Mouse (Mus musculus) brain, adult 10 weeks (tissue): ENCODE results near the gene Ddx42. TPM values are rescaled to one million over a fixed set of nuclear protein-coding genes. Genes with fewer than 3 reads are reported as not detected.

Source experiments
- polyA plus RNA-seq: library from polyadenylated mRNA; stranded (reverse); fragments of 350-450 nt; fragmentation: Illumina TruSeq; extraction: RNeasy Lipid Tissue Mini Kit (QIAGEN cat#74804); gene quantifications from one replicate; pipeline ENCODE4 v1.2.3, GENCODE M21; 2015; ENCODE audit warnings: low read depth, low replicate concordance

Ddx42 gene
- polyA plus RNA-seq, result 46.6 TPM

DNA sequence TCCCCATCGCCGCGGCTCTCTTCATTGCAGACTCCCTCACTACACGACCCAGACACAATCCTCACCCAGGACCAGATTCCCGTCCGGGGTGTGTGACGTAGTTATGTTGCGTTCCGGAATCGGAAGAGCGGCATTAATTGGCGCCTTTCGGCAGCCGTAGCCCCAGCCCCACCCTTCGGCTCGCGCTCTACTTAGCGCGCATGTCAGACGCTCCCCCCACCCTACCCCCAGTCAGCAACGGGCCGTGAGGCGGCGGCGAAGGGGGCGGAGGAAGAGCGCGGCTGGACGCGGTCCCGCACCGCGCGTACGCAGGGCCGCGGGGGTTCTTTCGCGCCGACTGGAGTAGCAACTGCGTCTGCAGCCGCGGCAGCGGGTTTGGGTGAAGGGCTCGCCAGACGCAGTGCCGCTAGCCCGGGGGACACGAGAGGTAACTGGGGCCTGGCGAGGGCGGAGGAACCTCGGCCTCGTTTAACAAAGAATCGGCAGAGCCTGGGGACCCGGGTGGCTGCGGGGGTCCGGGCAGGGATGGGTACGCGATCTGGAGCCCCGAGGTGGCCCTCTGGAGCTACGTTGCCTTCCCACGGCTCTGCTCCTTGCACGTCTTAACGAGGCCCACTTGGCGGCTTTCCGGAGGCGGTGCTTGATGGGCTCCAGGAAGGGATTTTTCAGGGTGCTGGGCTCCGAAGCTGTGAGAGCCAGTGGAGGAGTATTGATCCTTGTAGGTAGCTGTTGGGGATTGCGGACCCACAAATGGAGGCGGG, at the start of gene Ddx42:
Gene Ddx42, plus strand, starts transcription at position 197 of the 761 bp plus-strand sequence.

DNA sequence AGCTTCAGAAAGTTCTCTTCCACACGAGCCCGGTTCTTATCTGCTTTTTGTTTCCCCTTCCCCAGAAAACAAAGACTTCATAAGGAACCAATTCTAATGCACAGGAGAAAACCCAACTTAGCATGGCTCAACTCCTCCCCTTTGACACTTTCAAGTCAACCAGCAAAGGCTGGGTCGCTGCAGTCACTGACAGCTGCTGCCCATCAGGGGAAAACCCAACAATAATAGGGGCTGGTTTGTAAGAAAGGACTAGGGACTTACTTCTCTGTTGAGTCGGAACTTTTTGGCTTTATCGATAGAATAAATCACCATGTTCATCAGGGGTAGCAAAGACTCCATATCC, 14.6 kb upstream of the Ddx42 start, which contains the start of gene Strada:
Gene Strada, minus strand, starts transcription at position 46 of the 343 bp plus-strand sequence.

DNA sequence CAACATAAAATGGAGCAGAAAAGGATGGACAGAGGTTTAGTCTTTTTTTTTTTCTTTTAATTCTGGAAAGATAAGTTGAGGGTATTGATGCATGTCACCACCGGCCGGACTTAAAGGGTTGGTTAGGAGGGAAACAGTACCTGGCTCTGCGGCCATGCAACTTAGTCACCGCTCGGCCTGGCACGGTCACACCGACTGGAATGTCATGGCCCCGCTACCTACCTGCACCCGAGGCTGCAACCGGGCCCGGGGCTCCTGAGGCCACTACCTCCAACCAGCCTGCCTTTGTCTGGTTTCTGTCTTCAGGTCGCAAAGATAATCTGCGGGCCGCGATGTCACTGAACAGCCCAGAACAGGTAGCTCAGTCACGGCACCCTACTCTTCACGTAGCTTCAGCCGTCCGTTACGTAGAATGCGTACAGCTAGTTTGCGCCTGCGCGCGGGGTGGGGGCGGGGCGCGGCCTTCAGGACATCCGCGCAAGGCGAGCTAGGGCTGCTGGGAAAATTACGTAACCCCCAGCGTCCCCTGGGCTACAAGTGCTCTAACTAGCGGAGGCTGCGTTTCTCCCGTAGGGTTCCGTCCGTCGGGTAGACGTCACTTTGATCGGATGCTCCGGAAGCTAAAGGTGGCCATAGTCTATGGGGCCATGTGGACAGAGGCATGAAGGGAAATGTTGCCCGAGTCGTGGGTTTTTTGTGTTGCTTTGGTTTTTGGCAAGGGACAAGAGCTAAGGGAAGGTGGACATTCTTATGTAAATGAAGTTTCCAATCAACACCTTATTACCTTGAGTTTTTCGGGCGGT, 598 bp upstream of the Ddx42 start, which contains the start of gene Ccdc47:
Gene Ccdc47, minus strand, starts transcription at position 418 of the 803 bp plus-strand sequence.

DNA sequence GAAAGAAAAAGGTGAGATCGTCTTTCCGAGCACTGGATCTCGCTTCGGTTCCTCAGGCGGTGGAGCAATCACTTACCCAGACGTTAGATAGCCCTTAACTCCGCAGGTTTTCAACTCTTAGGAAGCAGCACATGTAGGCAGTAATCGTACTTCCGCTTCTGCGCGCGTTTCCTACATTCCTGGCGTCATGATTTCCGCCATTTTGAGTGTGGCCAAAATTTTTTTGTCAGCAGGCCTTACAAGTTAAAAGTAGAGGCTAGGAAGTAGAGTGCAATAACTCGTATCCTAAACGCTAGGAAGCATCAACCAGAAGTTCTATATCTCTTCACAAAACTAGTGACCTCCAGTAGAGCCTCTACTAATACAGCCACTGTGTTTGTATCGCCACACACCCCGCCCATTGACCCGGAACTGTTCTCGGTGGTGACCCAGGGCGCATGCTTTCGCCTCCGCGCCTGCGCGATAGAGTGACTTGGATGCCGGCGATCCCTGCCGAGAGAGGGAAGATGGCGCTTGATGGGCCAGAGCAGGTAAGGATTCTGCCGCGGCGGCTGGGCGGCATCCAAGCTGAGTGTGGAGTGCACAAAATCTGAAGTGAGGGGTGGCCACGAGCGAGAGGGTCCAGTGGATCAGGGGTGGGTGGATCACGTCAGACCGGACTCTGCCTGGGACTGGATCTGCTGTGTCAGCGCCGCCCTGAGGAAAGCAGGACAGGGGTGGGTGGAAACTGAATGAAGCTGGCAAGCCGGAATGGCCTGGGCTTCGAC, 39.1 kb downstream of the Ddx42 start, which contains the start of the genes Ftsj3 and Psmc5:
Gene Ftsj3, minus strand, starts transcription at position 395 of the 767 bp plus-strand sequence.
Gene Psmc5, plus strand, starts transcription at position 470 of the 767 bp plus-strand sequence.

DNA sequence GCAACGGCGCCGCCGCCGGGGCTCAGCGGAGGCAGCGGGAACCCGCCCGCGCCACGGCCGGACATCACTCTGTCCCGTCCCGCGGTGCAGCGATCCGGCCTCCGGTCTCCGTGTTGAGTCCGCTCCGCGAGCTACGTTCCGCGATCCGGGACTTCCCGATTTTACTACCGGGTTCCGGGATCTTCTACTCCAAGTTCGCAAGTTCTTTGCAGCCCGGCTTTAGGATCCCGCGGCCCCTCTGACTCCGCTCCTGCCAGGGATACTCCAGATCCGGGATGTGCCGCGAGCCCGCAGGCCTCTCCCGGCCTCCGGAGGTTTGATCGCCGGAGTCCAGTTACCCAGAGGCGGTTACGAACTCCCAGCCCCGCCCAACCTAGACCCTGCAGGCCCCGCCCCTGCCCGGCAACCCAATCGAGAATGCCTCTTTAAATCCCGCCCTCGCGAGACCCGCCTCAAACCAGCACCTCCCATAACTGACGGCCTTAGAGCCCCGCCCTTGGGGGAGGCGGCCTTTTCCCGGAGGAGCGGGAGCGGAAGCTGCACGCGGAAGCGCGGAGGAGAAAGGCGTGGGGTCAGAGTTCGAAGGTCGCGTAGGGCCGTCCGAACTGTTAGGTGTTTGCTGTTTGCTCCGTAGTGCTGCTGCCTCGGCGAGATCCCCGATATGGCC, 56.1 kb downstream of the Ddx42 start, which contains the start of gene Smarcd2:
Gene Smarcd2, minus strand, starts transcription at position 329 of the 667 bp plus-strand sequence.

DNA sequence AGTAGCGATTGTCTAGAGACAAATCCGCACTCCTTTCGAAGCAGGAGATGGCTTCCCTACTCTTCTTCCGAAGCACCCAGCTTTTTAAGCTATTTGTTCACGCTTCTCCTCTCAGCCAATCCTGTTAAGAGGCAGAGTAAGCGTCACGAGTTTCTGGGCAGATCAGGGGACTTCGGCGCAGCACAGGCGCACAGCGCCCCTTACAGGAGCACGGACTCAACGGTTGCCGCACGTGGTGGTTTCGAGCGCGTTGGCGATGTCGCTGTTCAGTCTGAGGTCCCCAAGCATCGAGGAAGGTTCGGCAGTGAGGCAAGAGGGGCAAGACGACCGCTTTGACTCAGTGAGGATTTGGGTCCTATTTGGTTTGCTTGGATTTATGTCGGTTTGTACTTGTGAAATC, 59.7 kb downstream of the Ddx42 start, which contains the start of gene Tcam1:
Gene Tcam1, plus strand, starts transcription at position 219 of the 400 bp plus-strand sequence.

Other genes starting within 250 kb of the Ddx42 start
- 11.6 TPM for gene Ace, start 249.0 kb upstream of the Ddx42 start, polyA plus RNA-seq
- not detected for gene Ace3, start 222.3 kb upstream of the Ddx42 start, polyA plus RNA-seq
- 1.1 TPM for gene Kcnh6, start 208.8 kb upstream of the Ddx42 start, polyA plus RNA-seq
- gene Dcaf7, start 180.1 kb upstream of the Ddx42 start, polyA plus RNA-seq, result 80.7 TPM
- gene Taco1, start 150.9 kb upstream of the Ddx42 start, polyA plus RNA-seq, result 20.1 TPM
- gene Map3k3, start 132.3 kb upstream of the Ddx42 start, polyA plus RNA-seq, result 21.4 TPM
- not detected for gene Gm10840, start 56.1 kb upstream of the Ddx42 start, polyA plus RNA-seq
- 78.9 TPM for gene Limd2, start 56.1 kb upstream of the Ddx42 start, polyA plus RNA-seq
- gene Strada, start 14.8 kb upstream of the Ddx42 start, polyA plus RNA-seq, result 23.9 TPM
- gene Ccdc47, start 582 bp upstream of the Ddx42 start, polyA plus RNA-seq, result 100 TPM
- gene Ftsj3, start 39.2 kb downstream of the Ddx42 start, polyA plus RNA-seq, result 22.7 TPM
- gene Psmc5, start 39.2 kb downstream of the Ddx42 start, polyA plus RNA-seq, result 331 TPM
- 13.9 TPM for gene Smarcd2, start 56.0 kb downstream of the Ddx42 start, polyA plus RNA-seq
- gene Tcam1, start 59.7 kb downstream of the Ddx42 start, polyA plus RNA-seq, result not detected
- not detected for gene Gh, start 84.9 kb downstream of the Ddx42 start, polyA plus RNA-seq
- 0.54 TPM for gene Cd79b, start 97.8 kb downstream of the Ddx42 start, polyA plus RNA-seq
- gene Scn4a, start 136.4 kb downstream of the Ddx42 start, polyA plus RNA-seq, result not detected
- gene Prr29, start 148.5 kb downstream of the Ddx42 start, polyA plus RNA-seq, result 0.76 TPM
- 5.8 TPM for gene Icam2, start 171.1 kb downstream of the Ddx42 start, polyA plus RNA-seq